Mouse (Mus musculus) heart, adult 2 months (tissue): ENCODE results near the gene Armh2. TPM values are rescaled to one million over a fixed set of nuclear protein-coding genes. Genes with fewer than 3 reads are reported as not detected.

ENCODE experiments used
- DNase-seq, 2 experiments: peaks; one replicate each; pipeline ENCODE4 v3.0.0; 2021
- H3K27ac ChIP-seq: fragments of 200-600 bp; 2 replicates; pipeline ENCODE4 v1.8.1; 2022
- H3K27me3 ChIP-seq: fragments of 200-500 bp; 2 replicates; pipeline ENCODE4 v1.6.1; 2012; ENCODE audit warnings: mild to moderate bottlenecking, low read length, inconsistent platforms, mixed read lengths; ENCODE audit not compliant: control insufficient read depth, insufficient read depth
- H3K36me3 ChIP-seq: fragments of 200-500 bp; 2 replicates; pipeline ENCODE4 v1.6.1; 2012; ENCODE audit warnings: low read length, inconsistent platforms; ENCODE audit not compliant: control insufficient read depth, insufficient read depth
- H3K4me1 ChIP-seq: fragments of 200-500 bp; 2 replicates; pipeline ENCODE4 v1.6.1; 2011; ENCODE audit warnings: low read length; ENCODE audit not compliant: control insufficient read depth, insufficient read depth
- H3K4me3 ChIP-seq: fragments of 200-600 bp; 2 replicates; pipeline ENCODE4 v1.8.1; 2022
- H3K79me2 ChIP-seq: fragments of 200-500 bp; replicated peaks from 2 replicates; pipeline ENCODE4 v1.6.1; 2012; ENCODE audit warnings: mild to moderate bottlenecking, inconsistent platforms, low read length, moderate library complexity, mixed read lengths; ENCODE audit not compliant: control insufficient read depth, insufficient read depth
- H3K9ac ChIP-seq: fragments of 200-500 bp; 2 replicates; pipeline ENCODE4 v1.6.1; 2012; ENCODE audit warnings: low read depth, mild to moderate bottlenecking, control low read depth, inconsistent platforms, low read length, mixed read lengths
- CTCF ChIP-seq: fragments of 200-600 bp; IDR thresholded peaks from 2 replicates; pipeline ENCODE4 v1.8.1; 2022; ENCODE audit warnings: antibody characterized with exemption, mild to moderate bottlenecking, moderate library complexity
- EP300 ChIP-seq: fragments of 200-500 bp; IDR thresholded peaks from 2 replicates; pipeline ENCODE4 v1.6.1; 2011; ENCODE audit warnings: low read depth, low read length, control low read depth; ENCODE audit not compliant: insufficient read depth
- POLR2A ChIP-seq: fragments of 200-500 bp; IDR thresholded peaks from 2 replicates; pipeline ENCODE4 v1.6.1; 2011; ENCODE audit warnings: mild to moderate bottlenecking, low read depth, low read length, control low read depth; ENCODE audit not compliant: insufficient read depth
- whole genome bisulfite sequencing: fragments of 180-500 bp; shearing (Covaris S2); methylation state at CpG from one replicate; pipeline ENCODE4 v1.1.7; 2018; 5-methylcytosine and 5-hydroxymethylcytosine counted together
- intact Hi-C: fragments of 180-260 bp; cut with DNase I; formaldehyde crosslinking; loops from one replicate; pipeline ENCODE4 v1.15.1; 2025
- polyA plus RNA-seq: library from polyadenylated mRNA; depleted of rRNA; stranded (reverse); fragments of >200 nt; gene quantifications from 2 replicates; pipeline ENCODE4 v1.2.3, GENCODE M21; 2012; rRNA removed
- total RNA-seq, 2 experiments: library from RNA; stranded (reverse); gene quantifications; 2 replicates each; pipeline ENCODE4 v1.2.3; 2021

Armh2 gene
- total and polyA plus RNA-seq, 3 experiments, result not detected

GRCm38 (mm10) chr13:24787477-24787876 is 46.4 kb downstream of the Armh2 start:
- peaks cover 1% of the 10 kb centered on the region; the same call in 1 of the 2 replicates for H3K4me1 ChIP-seq
- 83% methylated on average over 5 of the region's 5 CpGs for WGBS
- H3K9ac ChIP-seq, result no peak overlapping the region
- H3K79me2 ChIP-seq, result no peaks in the 10 kb centered on the region
- DNase-seq, result no peak
- no peaks in the 10 kb centered on the region for H3K36me3 ChIP-seq
- H3K27ac ChIP-seq, result no peak overlapping the region
- no peaks in the 10 kb centered on the region for H3K27me3 ChIP-seq
- TF ChIP-seq CTCF (no peak), EP300 (no peak)
- H3K4me3 ChIP-seq, result no peak overlapping the region
- intact Hi-C loops, result no loop called here

- Histone ChIP-seq H3K27ac (no peak overlapping the region), H3K27me3 (no peaks in the 10 kb centered on the region), H3K36me3 (no peaks in the 10 kb centered on the region), H3K4me1 (peaks cover 1% of the 10 kb centered on the region; the same call in 1 of the 2 replicates), H3K4me3 (no peak overlapping the region), H3K9ac (no peak overlapping the region), H3K79me2 (no peaks in the 10 kb centered on the region)
- DNase-seq, result peak in 1 of 2 experiments; percentile 72
- no peak for TF ChIP-seq POLR2A
- TF ChIP-seq EP300, result peak; percentile 87; the same call in 1 of the 2 replicates
- WGBS, result 45% methylated on average over 2 of the region's 2 CpGs
- intact Hi-C loops, result no loop called here
These were observed 50.3 kb downstream of the Armh2 start for GRCm38 (mm10) chr13:24791349-24791748.

- no peak overlapping the region for H3K4me3 ChIP-seq
- no peak overlapping the region for H3K27ac ChIP-seq
- intact Hi-C loops, result no loop called here
- H3K4me1 ChIP-seq, result peaks cover 1% of the 10 kb centered on the region; the same call in 1 of the 2 replicates
- peak in 1 of 2 experiments; percentile 40 for DNase-seq
- no peaks in the 10 kb centered on the region for H3K79me2 ChIP-seq
- 50% methylated on average over 9 of the region's 9 CpGs for WGBS
- no peaks in the 10 kb centered on the region for H3K36me3 ChIP-seq
- no peak overlapping the region for H3K9ac ChIP-seq
- TF ChIP-seq CTCF (no peak), POLR2A (no peak)
- no peaks in the 10 kb centered on the region for H3K27me3 ChIP-seq
These were observed 51.5 kb downstream of the Armh2 start for GRCm38 (mm10) chr13:24792411-24793045.

Other genes starting within 250 kb of the Armh2 start
- gene Ripor2, start 159.0 kb upstream of the Armh2 start, total RNA-seq, result 1 to 10 TPM; 7.4 to 8.2 TPM
- 4.7 and 5.5 TPM in 2 replicates for gene Ripor2, start 159.0 kb upstream of the Armh2 start, polyA plus RNA-seq
- gene Gmnn, start 20.7 kb downstream of the Armh2 start, total RNA-seq, result 10 to 100 TPM; 45.9 to 72.3 TPM
- 12.9 and 18.4 TPM in 2 replicates for gene Gmnn, start 20.7 kb downstream of the Armh2 start, polyA plus RNA-seq
- 100 to 1,000 TPM; 111 to 126 TPM for gene BC005537, start 60.4 kb downstream of the Armh2 start, total RNA-seq
- gene BC005537, start 60.4 kb downstream of the Armh2 start, polyA plus RNA-seq, result 30.7 and 50.1 TPM in 2 replicates
- gene Acot13, start 90.3 kb downstream of the Armh2 start, total RNA-seq, result 100 to 1,000 TPM; 383 to 456 TPM
- 365 and 457 TPM in 2 replicates for gene Acot13, start 90.3 kb downstream of the Armh2 start, polyA plus RNA-seq
- gene Tdp2, start 90.4 kb downstream of the Armh2 start, total RNA-seq, result 10 to 100 TPM; 12.0 to 13.1 TPM
- 8.0 and 14.5 TPM in 2 replicates for gene Tdp2, start 90.4 kb downstream of the Armh2 start, polyA plus RNA-seq
- under 1 TPM in 1 of 2 experiments, not detected in 1; 0.05 TPM for gene D130043K22Rik, start 103.9 kb downstream of the Armh2 start, total RNA-seq
- gene D130043K22Rik, start 103.9 kb downstream of the Armh2 start, polyA plus RNA-seq, result 0.04 TPM in 1 of 2 replicates, not detected in the other
- 10 to 100 TPM; 26.7 to 28.7 TPM for gene Aldh5a1, start 196.4 kb downstream of the Armh2 start, total RNA-seq
- 9.6 and 16.2 TPM in 2 replicates for gene Aldh5a1, start 196.4 kb downstream of the Armh2 start, polyA plus RNA-seq
- gene Gpld1, start 201.9 kb downstream of the Armh2 start, total RNA-seq, result 1 to 10 TPM; 2.1 to 2.7 TPM
- gene Gpld1, start 201.9 kb downstream of the Armh2 start, polyA plus RNA-seq, result 0.98 and 1.6 TPM in 2 replicates